Mouse (Mus musculus) cerebellum, postnatal 14 days (tissue): ENCODE results near the gene Wnt16.
"Not testable (repeated sequence)": the region's sequence is repeated elsewhere in the genome, so short reads cannot be mapped to it uniquely, and the experiment has no call there.

ENCODE experiments used
- DNase-seq, 2 experiments: peaks; one replicate each; pipeline ENCODE4 v3.0.0; 2021; ENCODE audit warnings: mixed read lengths in 2 of 2

Gene Wnt16

GRCm38 (mm10) chr6:22288004-22288736, at the start of gene Wnt16:
Wnt16 (plus strand) TSS chr6:22288227.
- peak; percentile 43 to 51 for DNase-seq

DNA sequence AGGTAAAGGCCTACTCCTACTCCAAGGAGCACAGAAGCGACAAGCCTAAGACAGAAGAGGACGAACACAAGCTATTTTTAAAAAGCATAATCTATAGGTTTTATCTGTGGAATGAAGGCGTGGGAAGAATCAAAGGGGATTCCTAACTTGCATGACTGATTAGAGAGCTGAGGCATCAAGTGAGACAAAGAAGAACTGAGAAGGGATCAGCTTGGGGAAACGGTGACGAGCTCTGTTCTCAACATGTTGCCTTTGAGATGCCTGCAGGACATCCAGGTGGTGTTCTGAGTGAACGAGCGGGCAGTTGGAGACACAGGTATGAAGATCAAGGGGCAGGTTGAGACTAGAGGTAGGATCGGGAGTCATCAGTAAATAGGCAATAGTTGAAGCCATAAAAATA, 44.7 kb upstream of the Wnt16 start:
- DNase-seq, result no peak

DNA sequence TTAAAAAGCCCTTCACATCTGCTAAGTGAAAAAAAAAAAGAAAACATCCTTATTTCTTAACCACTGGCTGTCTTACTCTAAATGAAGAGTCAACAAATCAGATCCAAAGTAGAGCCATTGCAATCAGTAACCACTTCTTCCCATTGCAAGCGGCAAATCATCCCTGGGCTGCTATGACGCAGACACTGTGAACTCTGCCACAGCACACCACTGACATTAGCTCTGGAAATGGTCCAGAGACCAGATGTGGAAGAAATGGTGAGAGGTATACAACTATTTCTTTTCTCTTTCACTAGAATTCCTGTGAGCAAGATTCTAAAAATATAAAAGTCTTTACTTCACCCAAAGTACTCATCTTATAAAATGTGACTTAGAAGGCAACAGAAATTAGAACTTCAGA, 41.3 kb upstream of the Wnt16 start:
- DNase-seq, result no peak

DNA sequence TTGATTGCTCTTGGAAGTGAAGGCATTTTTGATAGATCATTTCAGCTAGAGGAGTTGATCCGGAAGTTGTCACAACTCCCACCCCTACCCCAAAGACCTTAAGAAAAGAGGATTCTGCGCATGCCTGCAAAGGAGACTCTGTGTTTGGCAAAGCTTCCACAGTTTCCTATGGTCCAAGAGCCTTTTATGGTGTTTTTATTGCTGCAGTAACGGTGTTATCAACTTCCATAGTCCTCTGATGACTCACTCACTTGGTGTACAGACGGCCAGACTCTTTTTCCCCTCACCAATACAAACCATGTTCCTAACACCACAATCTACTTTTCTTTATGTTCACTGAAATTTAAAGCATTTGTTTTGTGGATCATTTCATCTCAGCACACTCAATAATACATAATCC, 29.2 kb upstream of the Wnt16 start:
- DNase-seq, result no peak

DNA sequence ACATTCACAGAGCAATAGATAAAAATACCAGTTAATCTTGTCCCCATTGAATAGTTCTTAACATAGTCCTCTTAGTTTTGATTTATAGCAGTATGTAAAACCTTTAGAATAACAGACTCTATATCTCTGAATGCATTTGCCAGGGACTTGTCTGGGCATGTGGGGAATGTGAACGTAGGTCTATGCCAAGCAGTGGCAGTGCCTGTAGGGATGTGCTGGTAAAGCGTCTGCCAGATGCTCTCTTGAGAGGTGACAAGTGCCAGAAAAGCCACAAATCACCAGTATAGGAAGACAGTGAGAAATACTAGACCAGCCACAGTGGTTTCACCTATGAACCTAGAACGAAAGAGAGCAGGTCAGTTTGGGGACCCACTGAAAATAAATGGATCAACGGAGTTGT, 25.5 kb upstream of the Wnt16 start:
- DNase-seq, result no peak

GRCm38 (mm10) chr6:22264094-22264493, 23.9 kb upstream of the Wnt16 start:
- DNase-seq, result not testable (repeated sequence)

DNA sequence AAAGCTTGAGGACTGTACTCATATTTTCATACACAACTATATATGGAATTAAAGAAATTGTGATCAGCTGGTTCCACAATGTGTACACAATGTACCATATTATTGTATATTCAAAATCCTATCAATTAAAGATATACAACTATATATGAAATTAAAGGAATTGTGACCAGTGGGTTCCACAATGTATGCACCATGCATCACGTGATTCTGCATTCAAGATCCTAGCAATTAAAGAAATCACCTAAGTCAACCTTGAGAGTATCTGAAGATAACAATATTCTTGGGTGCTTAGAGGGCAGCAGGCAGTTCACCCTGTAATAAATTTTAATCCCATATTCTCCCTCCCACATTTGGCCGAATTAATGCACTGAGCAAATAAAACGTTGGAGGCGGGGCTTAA, 22.0 kb upstream of the Wnt16 start:
- DNase-seq, result no peak

DNA sequence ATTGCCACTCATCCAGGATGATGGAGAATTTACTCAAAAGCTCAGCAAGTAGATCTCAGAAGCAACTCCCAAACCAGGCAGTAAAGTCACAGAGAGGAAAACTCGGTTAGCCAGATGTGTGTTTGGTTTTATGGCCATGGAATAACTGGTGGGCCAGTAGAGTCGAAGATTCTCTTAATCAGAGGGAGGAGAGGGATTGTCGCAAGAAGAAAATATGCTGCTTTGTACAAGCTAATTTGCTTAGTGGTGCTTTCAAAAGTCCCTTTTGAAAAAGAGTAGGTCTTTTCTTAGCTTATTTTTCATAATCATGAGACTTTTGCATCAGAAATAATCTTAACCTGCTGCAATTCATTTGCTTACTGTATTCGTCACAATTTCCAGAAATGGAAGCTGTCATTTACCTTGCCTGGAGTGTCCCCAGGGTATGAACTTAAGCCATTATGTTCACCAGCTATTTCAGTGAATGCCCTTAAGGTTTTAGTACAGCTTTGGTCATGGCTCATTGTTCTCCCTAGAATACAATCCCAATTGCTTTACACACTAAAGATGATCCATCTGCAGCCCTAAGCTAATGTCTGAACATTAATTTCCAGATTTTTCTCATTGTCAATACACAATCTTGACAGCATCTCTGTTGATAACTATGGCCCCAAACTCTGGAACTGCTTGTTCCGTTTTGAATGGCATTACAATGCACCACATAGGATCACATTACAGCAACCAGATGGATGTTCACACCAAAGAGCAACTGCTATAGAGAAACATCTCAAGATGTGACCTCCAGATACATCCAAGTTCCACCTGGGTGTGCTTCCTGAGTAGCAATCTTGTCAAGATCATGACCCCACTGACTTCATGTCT, 20.0 kb upstream of the Wnt16 start:
- DNase-seq, result no peak

DNA sequence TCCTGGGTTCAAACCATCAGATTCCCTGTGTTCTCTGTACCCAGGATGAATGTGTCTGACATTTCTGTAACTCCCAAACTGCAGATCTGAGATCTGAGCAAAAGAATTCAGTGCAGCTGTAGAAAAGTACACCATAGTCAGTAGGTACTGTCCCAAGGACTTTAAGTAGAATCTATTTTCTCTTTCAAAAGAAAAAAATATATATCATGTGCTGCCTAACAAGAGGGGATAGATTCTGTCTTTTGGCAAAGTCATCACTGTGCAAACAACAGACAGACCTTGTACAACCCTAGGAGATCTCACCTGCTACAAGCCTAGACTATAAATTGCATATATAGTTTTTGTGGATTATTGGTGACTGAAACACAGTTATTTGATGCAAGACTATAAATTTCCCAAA, 19.4 kb upstream of the Wnt16 start:
- no peak for DNase-seq

DNA sequence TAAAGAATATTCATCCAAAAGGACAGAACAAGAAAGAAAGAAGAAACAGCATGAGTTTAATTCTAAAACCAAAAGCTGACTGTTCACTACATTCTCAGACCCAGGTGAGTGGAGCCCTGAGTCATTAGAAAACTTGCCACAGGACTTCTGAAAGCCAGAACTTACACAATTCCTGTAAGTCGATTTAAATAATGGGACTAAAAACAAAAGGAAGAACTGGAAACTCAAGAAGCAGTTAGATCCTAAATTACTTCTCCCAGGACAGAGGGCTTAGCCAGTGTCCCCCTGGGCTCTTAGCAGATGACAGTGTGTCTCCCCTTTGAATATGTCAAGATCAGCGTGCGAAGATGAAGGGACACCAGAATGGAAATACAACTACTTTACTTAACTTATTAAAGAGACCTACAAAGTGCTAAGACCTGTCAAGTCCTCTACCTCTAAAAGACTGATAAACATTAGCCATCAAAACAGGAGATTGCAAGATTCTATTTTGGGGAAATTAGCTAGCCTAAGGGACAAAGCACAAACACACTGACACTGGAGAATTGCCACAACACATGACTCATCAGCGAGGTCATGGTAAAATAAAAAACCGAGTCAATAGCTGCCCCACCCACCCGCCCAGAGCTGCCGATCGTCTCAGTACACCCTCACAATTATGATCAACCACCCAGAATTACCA, 18.0 kb upstream of the Wnt16 start:
- no peak for DNase-seq

DNA sequence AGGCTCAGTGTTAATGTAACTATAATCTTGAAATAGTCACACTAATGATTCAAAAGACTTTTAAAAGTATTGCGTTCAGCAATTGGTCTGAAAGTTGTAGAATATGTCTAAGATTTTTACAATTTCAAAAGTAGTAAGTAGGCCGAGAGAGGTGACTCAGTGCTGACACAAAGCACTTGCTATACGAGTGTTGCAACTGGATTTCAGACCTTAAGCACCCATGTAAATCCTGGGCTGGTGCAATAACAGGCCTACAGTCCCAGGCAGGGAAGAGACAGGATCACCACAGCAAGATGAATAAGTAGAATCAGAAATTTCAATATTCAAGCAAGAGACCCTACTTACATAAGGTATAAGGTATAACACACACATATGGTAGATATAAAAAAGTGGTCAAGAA, 10.1 kb upstream of the Wnt16 start:
- no peak for DNase-seq

- DNase-seq, result peak; percentile 63 to 70
Observed at GRCm38 (mm10) chr6:22280217-22280861, 7.7 kb upstream of the Wnt16 start.

GRCm38 (mm10) chr6:22282405-22282804, 5.6 kb upstream of the Wnt16 start:
- no peak for DNase-seq

GRCm38 (mm10) chr6:22288737-22289460, 872 bp downstream of the Wnt16 start:
- peak; percentile 64 to 66 for DNase-seq

DNA sequence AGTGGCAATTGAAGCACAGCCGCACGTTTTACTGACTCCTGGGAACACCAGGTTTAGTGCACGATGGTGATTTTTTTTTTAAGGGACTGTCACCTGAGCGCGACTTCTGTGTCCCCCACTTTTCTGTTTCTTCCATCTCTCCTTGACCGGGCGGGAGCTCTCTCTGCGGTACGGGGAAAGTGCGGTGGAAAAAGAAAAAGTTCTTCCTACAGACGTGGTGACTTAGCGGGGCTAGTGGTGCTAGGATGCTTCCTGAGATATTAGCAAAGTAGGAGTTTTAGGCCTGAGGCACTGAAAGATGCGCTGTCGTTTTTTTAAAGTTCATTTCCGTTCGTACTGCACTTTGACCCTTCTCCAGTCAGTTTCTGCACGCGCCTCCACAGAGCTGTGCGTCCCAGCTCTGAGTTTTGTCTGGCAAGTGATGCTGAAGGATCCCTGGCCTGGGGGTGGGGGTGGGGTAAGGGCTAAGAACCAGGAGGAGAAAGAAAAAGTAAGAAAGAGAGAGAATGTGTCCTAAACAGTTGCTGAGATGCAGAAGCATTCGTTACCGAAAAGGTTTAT, 1.5 kb downstream of the Wnt16 start:
- no peak for DNase-seq

- peak in 1 of 2 experiments; percentile 6 for DNase-seq
Observed at GRCm38 (mm10) chr6:22290790-22291189, 2.8 kb downstream of the Wnt16 start.

DNA sequence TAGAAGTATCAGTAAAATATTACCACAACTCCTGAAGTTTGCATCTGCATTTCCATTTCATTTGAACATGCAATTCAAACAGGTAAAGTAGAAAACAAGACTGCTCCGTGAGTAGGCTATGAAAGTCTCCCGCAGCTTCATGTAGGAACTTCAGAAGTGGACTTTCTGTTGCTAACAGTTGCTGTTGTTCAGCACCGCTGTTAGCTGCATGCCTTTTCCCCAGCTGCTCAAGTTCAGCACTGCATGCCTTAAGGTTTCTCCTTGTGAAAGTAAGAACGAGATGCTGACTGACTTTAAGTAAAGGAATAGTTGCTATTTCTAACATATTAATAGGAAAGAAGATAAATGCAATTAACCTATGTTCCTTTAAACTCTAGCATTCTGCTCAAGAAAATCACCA, 4.0 kb downstream of the Wnt16 start:
- DNase-seq, result peak in 1 of 2 experiments; percentile 10

DNA sequence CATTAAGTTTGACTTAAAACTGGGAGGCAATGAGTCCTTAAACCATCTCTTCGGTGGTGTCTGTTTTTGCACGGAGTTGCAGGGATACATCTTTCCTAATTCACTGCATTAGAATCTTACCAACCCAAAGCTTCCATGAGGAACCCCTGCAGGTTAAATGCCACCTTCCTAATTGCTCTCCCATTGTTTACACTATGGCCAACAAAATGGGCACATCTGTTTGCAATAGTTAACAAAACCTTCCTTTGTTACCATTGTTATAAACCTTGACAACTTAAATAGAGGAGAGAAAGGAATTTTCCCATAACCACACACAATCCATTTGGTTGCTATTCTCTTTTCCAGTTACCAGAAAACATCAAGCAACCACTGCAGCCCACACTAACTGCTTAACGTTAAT, 5.9 kb downstream of the Wnt16 start:
- DNase-seq, result no peak

- no peak for DNase-seq
Observed at GRCm38 (mm10) chr6:22297028-22297427, 9.0 kb downstream of the Wnt16 start.

DNA sequence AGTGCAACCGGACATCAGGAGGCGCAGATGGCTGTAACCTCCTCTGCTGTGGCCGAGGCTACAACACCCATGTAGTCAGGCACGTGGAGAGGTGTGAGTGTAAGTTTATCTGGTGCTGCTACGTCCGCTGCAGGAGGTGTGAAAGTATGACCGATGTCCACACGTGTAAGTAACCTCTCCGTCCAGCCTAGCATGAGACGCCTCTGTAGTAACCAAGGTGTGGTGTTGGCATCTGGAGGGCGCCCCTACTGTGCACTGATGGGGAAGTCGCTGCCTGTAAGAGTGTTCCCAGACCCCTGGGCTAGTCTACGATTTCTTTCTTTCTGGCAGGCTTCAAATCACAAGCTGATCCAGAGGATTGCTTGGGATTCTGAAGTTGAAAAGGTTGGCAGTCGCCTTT, 10.0 kb downstream of the Wnt16 start:
- no peak for DNase-seq

- peak; percentile 85 to 89 for DNase-seq
Observed at GRCm38 (mm10) chr6:22325364-22326072, 37.5 kb downstream of the Wnt16 start.
